Mouse (Mus musculus): ENCODE results near the gene E030018B13Rik.

Gene E030018B13Rik

DNA sequence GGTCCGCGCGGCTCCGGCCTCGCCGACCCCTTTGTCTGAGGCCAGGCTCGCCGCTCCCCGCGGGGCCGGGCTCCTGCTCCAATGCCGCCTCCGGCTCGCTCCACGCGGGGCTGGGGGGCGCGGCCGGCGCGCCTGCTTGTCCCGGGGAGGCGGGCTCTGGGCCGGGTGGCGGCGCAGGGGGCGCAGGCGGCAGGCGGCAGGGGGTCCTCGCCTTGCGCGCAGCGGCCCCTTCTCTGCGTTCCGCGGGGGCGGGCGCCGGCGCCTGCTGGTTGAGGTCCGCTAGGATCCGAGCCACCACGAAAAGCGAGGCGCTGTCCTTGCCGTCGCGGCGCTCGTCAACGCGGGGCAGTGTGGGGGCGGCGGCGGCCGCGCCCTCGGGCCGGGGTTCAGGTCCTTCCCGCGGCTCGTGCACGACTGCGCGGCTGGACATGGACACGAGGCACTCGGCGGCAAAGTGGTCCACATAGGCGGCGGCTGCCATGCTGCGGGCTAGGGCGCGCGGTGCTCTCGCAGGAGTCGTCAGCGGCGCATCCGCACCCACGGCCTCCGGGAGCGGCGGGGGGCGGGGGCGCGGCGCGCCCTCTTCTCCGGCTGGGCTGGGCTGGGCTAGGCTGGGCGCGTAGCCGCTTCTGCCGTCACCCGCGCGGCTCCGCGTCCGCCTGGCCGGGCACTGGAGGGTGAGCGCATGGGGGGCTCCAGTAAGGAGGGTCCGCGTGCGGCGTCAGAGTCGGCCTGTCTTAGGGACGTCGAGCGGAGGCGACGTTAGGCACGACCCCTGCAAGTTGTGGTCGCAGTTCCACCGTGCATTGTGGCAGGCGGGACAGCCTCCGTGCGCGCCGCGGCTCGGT, 21.6 kb downstream of the E030018B13Rik start:
- no peak for DNase-seq (ENCODE audit: low spot score)

DNA sequence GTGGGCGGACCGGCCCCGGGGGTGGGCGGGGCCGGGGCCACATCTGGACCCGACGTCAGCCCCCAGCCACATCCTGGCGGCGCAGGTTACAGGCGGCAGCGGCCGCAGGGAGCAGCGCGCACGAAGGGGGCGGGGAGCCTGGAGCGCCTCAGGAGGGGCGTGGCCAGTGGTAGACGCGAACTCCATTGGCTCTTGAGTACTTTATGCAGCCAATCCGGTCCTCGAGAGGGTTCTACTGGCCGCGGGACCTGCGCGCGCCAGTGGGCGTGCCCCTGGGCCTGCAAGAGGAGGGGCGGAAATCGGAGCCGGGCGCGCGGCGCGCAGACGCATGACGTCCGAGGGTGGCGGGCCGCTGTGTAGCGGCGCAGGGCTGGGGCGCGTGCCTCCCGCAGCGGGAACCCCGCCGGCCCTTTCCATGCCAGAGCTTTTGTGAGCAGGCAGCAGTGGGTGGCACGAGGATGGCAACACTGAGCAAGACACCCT, 22.3 kb downstream of the E030018B13Rik start, which contains the start of gene Klf13:
TSS of gene Klf13 (minus strand) at position 2 of the 483 bp plus-strand sequence.
- DNase-seq (ENCODE audit: low spot score): peak; percentile 97

DNA sequence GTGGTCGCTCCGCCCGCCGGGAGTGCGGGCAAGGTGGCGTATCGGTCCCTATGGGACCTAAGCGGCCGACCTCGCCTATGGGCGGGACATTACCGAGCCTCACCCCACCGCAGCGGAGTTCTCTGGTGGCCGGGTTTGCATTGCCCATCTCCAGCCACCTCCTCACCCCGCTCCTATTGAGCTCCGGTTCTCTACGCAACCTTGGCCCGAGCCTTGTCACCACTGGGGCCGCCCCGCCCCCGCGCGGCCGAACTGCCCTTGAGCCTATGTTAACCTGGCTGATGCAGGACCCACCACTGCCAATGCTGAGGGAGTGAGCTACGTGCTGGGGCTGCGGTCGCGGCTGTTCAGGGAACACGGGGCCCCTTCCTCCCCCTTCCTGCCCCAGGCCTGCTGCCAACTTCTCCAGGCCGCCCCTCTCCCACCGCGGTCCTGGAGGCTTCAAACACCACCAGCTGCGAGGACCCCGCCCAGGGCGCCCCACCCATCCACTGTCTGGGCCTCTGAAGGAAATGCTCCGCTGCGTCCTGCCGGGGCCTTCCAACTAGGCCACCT, 22.8 kb downstream of the E030018B13Rik start:
- peak; percentile 40 for DNase-seq (ENCODE audit: low spot score)

DNA sequence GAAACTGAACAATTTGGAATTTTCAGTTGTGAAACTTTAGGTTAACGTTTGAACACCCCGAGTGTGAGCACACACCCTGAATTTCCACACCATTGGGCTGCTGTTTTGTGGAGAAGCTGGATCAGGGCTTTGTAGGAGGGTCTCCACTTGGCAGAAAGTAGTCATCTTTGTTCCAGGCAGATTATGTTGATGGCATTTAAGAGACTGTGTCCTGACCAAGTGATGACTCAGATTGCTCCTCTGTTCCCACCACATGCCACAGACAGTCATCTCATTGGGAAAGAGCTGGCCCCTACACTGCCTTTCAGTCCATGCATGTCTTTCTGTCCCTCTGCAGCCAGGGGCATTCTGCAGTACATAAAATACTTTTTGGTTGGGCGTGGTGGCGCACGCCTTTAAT, 23.7 kb downstream of the E030018B13Rik start:
- no peak for DNase-seq (ENCODE audit: low spot score)

DNA sequence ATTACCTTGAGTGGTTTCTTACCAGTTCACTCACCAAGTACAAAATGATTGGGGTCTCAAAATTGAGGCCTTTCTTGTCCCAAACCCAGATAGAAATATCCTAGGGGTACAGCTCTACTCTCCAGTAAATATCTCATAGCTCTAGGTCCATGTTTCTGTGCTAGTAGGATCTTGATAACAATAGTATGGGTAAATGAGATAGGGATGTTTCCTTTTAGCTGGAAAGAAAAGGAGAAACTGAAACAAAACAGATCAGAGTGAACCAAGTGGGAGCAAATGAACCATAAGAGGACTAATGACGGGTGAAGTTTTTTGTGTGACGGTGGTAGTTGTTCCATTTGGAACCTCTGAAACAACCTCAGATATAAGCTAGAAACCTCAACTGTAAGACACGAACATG, 24.4 kb downstream of the E030018B13Rik start:
- DNase-seq (ENCODE audit: low spot score): no peak

DNA sequence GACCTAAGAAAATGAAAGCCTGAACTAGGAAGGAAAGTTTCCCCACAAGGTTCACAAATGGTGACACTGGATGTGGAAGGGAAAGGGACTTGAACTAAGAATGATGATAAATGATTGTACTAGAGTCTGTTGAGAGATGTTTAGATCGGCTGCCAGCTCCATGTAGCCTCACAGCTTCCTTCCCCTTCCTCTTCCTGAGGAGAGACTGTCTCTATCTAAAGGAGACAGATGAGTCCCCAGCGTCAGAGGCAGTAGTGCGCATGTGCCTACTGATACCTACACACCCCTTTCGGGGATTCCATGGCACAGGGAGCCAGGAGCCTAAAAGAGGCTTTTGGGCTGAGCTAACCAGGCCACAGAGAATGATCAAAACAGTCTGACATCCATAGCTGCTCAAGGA, 24.8 kb downstream of the E030018B13Rik start:
- no peak for DNase-seq (ENCODE audit: low spot score)

DNA sequence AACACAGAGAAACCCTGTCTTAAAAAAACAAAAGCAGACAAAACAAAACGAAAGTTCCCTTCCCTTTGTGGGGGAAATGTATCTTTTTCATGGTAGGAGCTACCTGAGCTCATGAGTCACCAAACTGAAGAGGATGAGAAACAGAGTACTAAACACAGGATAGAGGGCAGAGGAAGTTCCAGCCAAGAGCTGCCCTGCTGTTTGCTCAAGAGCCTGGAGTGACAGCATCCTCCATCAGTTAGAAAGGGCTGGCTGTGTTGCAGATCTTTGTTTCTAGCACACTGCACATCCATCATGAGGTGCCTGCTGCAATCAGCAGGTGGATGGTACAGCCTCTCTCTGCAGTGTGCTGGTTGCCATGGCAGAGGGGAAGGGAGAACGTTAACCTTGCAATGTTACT, 27.3 kb downstream of the E030018B13Rik start:
- no peak for DNase-seq (ENCODE audit: low spot score)

DNA sequence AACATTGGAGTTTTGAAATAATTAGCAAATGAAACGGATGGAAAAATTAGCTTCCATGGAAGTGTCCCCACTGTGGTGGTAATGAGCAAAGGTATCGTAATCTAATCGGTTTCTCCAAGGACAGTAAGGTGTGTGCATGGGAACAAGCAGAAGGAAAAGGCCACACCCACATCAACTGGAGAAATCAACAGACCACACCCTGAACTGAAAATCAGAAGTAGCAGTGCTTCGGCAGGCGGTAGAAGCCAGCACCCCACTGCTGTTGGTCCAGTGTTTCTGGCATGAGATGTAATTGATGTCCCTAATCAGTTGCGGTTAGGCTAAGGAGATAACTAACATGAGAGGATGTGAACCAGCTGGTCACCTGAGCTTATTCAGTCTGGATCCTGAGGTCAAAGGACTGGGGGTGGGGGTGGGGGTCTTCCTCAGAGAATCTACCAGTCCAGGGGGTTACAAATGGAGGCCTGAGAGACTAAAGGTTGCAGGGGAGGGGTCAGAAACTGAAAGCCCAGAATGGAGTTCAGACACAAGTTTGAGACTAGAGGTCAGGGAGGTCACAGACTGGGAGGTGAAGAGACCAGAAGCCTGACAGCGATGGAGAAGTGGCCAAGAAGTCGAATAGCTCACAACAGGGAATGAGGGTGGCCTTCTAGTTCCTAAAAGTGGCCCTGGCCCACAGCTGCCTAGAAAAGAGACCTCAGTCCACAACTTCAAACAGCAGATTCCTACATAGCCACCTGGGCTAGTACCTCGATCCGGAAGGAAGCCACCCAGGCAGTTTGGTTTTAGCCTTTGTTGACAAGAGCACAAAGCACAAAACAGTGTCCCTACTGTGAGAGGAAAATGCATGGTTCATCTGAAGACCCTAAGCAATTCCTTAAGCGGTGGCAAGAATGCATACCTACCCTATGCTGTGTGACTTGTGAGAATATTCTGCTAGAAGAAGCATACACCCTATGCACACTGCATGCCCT, 31.1 kb downstream of the E030018B13Rik start:
- no peak for DNase-seq (ENCODE audit: low spot score)

DNA sequence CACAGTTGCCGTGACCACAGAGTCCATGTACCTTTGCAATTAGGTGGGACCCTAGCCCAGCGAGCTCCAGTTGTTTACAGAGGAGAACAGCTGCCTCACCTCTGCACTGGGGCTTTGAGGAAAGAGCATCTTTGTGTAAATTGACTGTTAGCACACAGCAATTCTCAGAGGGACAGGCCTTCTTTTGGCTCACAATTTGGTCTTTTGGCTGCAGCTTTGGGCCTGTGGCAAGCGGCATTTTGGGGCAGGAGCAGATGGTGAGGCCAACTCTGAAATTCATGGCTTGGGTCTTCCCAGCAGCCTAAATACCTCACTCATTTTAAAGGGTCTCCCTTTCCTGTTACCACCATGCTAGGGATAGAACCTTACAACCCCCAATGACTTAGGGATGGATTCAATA, 32.5 kb downstream of the E030018B13Rik start:
- no peak for DNase-seq (ENCODE audit: low spot score)

DNA sequence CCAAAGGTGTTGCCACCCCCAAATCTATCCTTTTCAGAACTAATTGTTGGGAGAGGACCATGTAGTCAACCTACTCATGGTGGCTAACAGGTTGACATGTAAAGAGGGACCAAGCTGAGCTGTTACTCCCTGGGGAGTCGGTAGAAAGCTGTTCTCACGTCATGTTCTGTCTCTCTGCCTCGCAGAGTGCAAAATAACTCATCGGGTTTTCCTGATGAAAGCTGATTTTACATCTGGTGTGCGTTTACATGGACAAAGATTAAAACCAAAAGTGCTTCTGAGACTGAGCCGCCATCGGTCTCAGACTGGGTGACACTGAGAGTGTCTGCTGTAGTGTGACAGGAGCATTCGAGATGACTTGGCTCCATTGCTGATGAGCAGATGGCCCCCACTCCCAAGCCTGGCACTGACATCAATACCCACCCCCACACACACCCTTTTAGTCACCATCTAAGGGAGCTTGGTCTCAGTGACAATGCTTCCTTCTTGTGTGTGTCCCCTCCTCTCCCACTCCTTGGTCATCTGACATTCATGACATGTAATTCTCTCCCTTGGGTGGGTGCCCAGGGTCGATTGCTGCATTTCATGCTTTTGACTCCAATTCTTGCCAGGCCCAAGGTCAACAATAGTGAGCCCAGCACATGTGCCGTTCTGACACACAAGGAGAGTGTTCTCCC, 34.4 kb downstream of the E030018B13Rik start:
- DNase-seq (ENCODE audit: low spot score): no peak

DNA sequence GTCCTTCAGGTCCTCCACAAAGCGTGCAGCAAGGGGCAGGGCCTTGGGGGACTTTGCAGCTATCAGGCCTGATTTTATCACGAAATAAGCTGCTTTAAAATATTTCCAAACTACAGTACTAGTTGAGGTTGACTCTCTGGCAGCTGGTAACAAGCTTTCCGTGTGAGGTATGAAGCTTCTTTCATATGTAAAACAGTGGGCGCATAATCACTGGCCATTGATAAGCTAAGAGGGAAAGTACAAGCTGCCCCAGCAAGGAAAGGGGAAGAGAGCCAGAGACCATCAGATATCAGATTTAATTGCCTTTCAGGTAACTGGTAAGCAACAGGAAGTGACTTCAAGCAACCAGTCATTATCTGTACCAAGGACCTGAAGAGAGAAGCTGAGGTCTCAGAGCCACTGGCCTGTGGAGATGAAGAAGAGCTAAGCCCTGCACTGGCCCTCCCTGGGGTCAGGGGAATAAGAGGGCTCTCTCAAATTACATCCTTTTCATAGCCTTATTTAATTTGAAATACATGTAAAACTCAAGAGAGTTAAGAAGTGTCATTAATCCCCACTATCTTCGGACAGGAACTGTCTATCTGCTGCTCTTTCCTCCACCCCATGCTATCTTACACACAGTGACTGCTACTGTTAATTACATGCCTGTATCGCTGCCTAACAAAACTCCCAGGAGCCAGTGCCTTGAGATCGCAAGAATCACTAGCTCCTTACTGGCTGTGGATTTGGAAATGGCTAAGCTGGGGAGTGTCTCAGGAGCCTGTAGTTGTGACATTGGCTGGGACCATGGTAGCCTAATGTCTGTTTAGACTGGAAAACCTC, 35.6 kb downstream of the E030018B13Rik start:
- no peak for DNase-seq (ENCODE audit: low spot score)

DNA sequence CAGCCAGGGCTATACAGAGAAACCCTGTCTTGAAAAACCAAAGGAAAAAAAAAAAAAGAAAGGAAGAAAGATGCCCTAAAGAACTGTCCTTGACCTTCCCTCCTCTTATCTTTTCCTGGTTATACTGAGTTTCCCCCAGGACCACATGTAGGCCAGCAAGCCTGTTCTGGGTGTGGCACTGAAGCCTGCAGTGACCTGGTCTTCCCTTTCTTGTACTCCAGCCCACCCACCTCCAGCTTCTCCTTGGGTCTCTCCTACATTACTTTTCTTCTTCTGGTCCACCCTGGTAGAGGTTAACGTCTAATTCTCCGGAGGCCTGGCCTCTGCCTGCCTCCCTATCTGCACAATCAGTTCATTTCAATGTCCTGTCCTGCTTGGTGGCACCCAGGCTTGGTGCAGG, 38.8 kb downstream of the E030018B13Rik start:
- DNase-seq (ENCODE audit: low spot score): no peak

DNA sequence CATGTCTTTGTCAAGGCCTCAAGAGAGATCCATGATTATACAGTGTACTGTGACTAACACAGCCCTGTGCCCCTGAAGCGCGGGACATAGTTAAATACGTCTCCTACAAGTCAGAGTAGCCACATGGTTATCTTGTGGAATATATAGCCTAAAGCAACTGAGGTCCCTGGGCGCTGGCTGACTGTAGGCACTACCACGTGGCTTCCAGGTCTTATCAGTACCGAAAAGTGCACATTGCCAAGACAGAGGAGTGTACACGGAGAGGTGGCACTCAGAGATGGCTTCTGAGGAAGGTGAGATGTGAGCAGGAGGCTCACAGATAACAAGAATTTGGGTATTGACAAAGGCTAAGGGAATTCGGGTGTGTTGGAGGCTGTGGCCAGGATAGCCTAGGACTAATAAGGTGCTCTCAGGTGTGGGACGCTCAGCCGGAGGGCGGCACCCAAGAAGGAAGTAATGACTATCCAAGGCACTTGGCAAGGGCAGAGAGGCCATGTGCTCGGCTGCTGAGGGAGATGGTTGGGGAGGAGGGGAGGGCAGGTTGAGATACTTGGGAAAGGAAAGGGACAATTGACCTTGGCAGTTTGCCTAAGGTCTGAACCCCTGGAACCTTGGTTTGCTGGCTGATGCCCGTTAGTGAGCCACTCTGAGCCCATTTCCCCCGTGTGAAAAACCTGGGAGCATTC, 39.6 kb downstream of the E030018B13Rik start:
- no peak for DNase-seq (ENCODE audit: low spot score)

DNA sequence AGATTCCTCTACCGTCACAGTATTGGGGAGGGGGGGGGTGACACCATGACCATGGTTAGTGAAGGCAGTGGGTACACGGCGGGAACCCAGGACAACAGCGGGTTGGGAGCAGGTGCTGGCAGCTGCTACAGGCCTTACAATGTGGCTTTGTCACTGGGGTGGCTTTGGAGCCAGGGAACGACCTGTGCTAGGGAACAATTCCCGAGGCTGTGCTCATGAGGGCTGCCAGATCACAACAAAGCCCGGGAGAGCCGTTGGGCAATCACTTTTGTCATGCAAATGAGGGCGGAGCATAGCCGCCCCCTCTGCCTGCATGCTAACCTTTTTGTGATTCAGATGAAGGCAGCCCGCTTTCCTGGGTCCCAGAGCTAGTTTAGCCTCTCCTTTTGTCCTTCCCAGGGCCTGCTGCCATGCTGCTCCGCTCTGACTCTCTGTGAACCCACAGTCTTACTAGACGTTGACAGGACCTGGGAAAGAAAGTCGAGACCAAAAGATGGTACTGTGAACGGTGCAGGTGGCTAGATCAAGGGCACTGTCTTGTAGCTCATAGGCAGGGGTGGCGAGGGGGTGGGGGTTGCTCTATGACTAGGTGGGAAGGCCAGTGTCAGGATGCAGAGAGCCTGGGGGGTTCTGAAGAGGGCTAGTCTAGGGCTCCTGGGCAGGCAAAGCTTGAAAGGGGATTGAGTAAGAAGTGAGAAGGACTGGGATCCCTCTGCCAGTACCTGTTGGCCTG, 40.5 kb downstream of the E030018B13Rik start:
- no peak for DNase-seq (ENCODE audit: low spot score)

DNA sequence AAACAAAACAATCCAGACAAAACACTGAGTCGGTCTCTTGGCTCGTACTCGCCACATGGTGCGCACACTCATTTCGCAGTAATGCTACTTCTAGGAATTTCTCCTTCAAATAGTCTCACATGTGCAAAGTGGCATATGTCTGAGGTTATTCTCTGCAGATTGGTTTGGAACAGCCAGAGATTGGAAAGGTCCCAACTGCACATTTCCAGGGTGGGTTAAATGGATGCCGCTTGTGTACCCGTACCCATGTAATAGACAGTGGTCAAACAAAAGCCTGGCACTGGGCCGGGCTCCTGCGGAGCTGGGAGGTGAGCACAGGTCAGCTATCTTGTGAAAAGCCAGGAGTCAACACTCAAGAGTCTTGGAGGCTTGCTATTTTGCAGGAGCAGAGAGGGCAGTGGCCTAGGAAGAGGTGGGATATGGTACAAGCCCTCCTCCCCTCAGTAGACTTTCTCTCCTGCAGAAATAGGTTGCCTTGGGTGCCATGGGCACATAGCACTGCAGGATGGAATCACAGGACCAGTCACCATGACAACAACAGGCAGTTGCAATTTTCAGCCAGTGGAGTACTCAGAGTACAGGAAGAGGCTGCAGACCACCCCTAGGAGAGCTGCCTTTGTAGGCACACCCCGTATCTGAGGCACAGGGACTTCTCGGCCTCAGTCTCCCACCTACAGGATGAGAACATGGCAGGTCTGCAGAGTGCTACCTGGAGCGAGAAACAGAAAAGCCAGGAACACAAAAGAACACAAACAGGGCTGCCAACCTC, 41.4 kb downstream of the E030018B13Rik start:
- DNase-seq (ENCODE audit: low spot score): no peak

DNA sequence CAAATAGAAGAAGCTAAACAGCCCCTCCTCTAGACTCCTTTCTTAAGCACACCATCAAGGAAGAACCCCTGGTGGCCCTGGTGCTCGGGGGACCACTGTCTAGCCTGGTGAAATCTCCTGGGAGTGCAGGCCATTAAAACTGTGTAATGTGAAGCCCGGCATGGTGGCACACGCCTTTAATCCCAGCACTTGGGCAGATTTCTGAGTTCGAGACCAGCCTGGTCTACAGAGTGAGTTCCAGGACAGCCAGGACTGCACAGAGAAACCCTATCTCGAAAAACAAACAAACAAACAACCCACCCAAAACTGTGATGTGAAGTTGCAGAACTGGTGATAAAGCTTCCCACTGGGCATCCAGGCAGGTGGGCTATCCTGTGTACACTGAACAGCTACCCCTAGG, 47.0 kb downstream of the E030018B13Rik start:
- no peak for DNase-seq (ENCODE audit: low spot score)

DNA sequence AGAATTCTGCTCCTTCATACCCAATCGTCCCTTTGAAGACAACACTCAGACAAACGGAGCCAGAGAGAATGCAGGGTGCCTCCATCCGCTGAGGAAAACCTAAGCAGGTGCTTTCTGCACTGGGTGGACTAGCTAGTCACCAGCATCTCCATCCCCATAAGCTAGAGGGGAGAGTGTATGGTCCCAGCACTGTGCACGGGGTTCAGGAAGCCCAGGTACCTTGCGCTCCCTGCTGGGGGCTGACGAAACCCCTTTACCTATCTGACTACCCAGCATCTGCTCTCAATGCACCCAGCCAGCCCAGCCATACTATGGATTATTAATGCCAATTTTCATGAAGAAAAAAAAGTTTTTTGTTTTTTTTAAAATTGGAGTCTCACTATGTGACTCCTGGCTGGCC, 47.5 kb downstream of the E030018B13Rik start:
- no peak for DNase-seq (ENCODE audit: low spot score)

DNA sequence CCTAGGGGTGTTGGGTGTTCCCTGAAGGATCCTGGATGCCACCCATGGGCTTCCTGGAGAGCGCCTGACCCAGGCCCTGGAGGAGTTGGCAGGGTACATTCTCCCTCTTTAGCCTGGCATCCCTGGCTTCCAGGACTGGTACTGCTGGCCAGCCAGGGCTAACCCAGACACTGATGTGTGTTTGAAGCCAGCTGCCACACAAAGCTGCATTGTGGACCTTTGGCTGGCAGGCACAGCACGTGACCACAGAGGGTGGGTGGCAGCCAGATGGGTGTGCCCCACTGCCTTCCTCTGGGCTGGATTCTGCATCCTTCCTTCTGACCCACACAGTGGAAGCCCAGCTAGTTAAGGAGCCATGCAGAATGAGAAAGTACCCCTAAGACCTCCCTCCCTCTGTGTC, 48.5 kb downstream of the E030018B13Rik start:
- DNase-seq (ENCODE audit: low spot score): no peak

Data from adipocyte (in vitro differentiated cells).